In genomic region chr10:78159252-78159878, GRCm38 (mm10) we compare ENCODE assay signal across 8 mouse cellular contexts. TPM values are rescaled to one million over a fixed set of nuclear protein-coding genes. Genes with fewer than 3 reads are reported as not detected.
DNase-seq lines count a peak whose midpoint lies in the region; ATAC-seq and TF ChIP-seq lines count a peak whose summit lies in the region.

No protein-coding gene starts in this region.

- no peaks in the 10 kb centered on the region for H3K27me3 ChIP-seq in forebrain, embryonic 13.5 days
- H3K27me3 ChIP-seq in hindbrain, embryonic 16.5 days (replicated peaks; ENCODE audit: control insufficient read depth, insufficient read depth, low read length): no peaks in the 10 kb centered on the region
- H3K27me3 ChIP-seq in limb, embryonic 11.5 days (ENCODE audit: control insufficient read depth, insufficient read depth, low read length): no peaks in the 10 kb centered on the region
- H3K27me3 ChIP-seq in splenic B cell, adult 2 months (ENCODE audit: control insufficient read depth, insufficient read depth, low read length, poor library complexity, severe bottlenecking): no peaks in the 10 kb centered on the region

- H3K27ac ChIP-seq in forebrain, embryonic 13.5 days: no peak overlapping the region
- no peak overlapping the region for H3K27ac ChIP-seq in hindbrain, embryonic 16.5 days (ENCODE audit: low read depth, low read length)
- no peak overlapping the region for H3K27ac ChIP-seq in limb, embryonic 11.5 days (replicated peaks; ENCODE audit: low read depth, low read length)

- no peak for TF ChIP-seq POLR2A in brain, embryonic 14.5 days (IDR thresholded peaks at IDR 0.05; ENCODE audit: borderline replicate concordance, extremely low read depth, insufficient read depth, insufficient read length, poor library complexity, severe bottlenecking)

- TF ChIP-seq CTCF in brain, embryonic 14.5 days (IDR thresholded peaks at IDR 0.05; ENCODE audit: borderline replicate concordance, extremely low read depth, insufficient read depth, insufficient read length): no peak

- peak overlapping the region; percentile 38 for H3K9ac ChIP-seq in forebrain, embryonic 13.5 days
- peak overlapping the region; percentile 32; the same call in 1 of the 2 replicates for H3K9ac ChIP-seq in hindbrain, embryonic 16.5 days (ENCODE audit: low read depth, low read length)
- no peak overlapping the region for H3K9ac ChIP-seq in limb, embryonic 11.5 days (ENCODE audit: low read length)

- H3K9me3 ChIP-seq in forebrain, embryonic 13.5 days (replicated peaks): no peaks in the 10 kb centered on the region
- H3K9me3 ChIP-seq in hindbrain, embryonic 16.5 days (ENCODE audit: control insufficient read depth, low read length): no peaks in the 10 kb centered on the region
- no peaks in the 10 kb centered on the region for H3K9me3 ChIP-seq in limb, embryonic 11.5 days (ENCODE audit: control insufficient read depth, low read length)

- peaks cover 28% of the 10 kb centered on the region for H3K36me3 ChIP-seq in forebrain, embryonic 13.5 days (ENCODE audit: poor library complexity, severe bottlenecking)
- peaks cover 11% of the 10 kb centered on the region for H3K36me3 ChIP-seq in hindbrain, embryonic 16.5 days (ENCODE audit: control insufficient read depth, insufficient read depth, low read length)
- H3K36me3 ChIP-seq in limb, embryonic 11.5 days (ENCODE audit: control insufficient read depth, insufficient read depth, low read length): no peaks in the 10 kb centered on the region; the same call in 1 of the 2 replicates
- H3K36me3 ChIP-seq in splenic B cell, adult 2 months (ENCODE audit: control insufficient read depth, insufficient read depth, low read length, poor library complexity, severe bottlenecking): no peaks in the 10 kb centered on the region; the same call in 1 of the 2 replicates

- H3K4me2 ChIP-seq in forebrain, embryonic 13.5 days: peak overlapping the region; percentile 49
- peak overlapping the region; percentile 46 for H3K4me2 ChIP-seq in hindbrain, embryonic 16.5 days (ENCODE audit: low read length)
- H3K4me2 ChIP-seq in limb, embryonic 11.5 days (ENCODE audit: low read depth, severe bottlenecking): peak overlapping the region; percentile 35

- H3K4me1 ChIP-seq in forebrain, embryonic 13.5 days: peaks cover 8% of the 10 kb centered on the region
- peaks cover 6% of the 10 kb centered on the region for H3K4me1 ChIP-seq in hindbrain, embryonic 16.5 days (ENCODE audit: control insufficient read depth, insufficient read depth, low read depth, low read length)
- H3K4me1 ChIP-seq in limb, embryonic 11.5 days (ENCODE audit: control insufficient read depth, insufficient read depth, low read length): no peaks in the 10 kb centered on the region

- 16% methylated on average over 17 of the region's 17 CpGs for WGBS in forebrain, embryonic 13.5 days
- 14% methylated on average over 17 of the region's 17 CpGs for WGBS in hindbrain, embryonic 16.5 days
- 15% methylated on average over 17 of the region's 17 CpGs for WGBS in limb, embryonic 11.5 days

- peak; percentile 68 for DNase-seq in cerebellum, adult 11-12 months
- DNase-seq in brain, embryonic 14.5 days (ENCODE audit: low read depth): peak; percentile 31
- peak; percentile 61 for DNase-seq in limb, embryonic 11.5 days (ENCODE audit: low spot score)
- peak; percentile 41 for DNase-seq in mesoderm, embryonic 11.5 days (ENCODE audit: low read depth, low spot score)
- peak; percentile 72 for DNase-seq in splenic B cell, adult 2 months (ENCODE audit: low read depth, low spot score)

- ATAC-seq in cerebellum, adult (ENCODE audit: insufficient number of reproducible peaks, low FRiP score, low TSS enrichment): no peak
- ATAC-seq in forebrain, embryonic 13.5 days: peak; percentile 31
- peak; percentile 40 for ATAC-seq in hindbrain, embryonic 16.5 days
- no peak for ATAC-seq in limb, embryonic 11.5 days (ENCODE audit: insufficient number of reproducible peaks, low FRiP score, low TSS enrichment, low read depth)

- no peak overlapping the region for H3K4me3 ChIP-seq in forebrain, embryonic 13.5 days
- no peak overlapping the region; the same call in 1 of the 2 replicates for H3K4me3 ChIP-seq in hindbrain, embryonic 16.5 days (ENCODE audit: low read length)
- no peak overlapping the region for H3K4me3 ChIP-seq in limb, embryonic 11.5 days (ENCODE audit: low read depth, low read length)

RNA-seq across cellular contexts. Expression of gene D10Jhu81e, which starts 10.2 kb away (rescaled TPM):
- 60.2 and 75.5 TPM in 2 replicates for polyA plus RNA-seq in brain, embryonic 14.5 days (2012; rRNA removed)
- 18.9 and 22.4 TPM in 2 replicates for polyA plus RNA-seq in forebrain, embryonic 13.5 days (2015; fragmentation: Nextera tagmentation; extraction: Ambion mirVana)
- polyA plus RNA-seq in hindbrain, embryonic 16.5 days (2015; fragmentation: Nextera tagmentation; extraction: Ambion mirVana): 31.8 and 35.4 TPM in 2 replicates
- 17.4 and 25.9 TPM in 2 replicates for polyA plus RNA-seq in limb, embryonic 11.5 days (2014; fragmentation: Nextera tagmentation; extraction: Ambion mirVana)

RNA-seq across cellular contexts. Expression of gene Pwp2, which starts 25.6 kb away (rescaled TPM):
- 18.7 and 19.6 TPM in 2 replicates for polyA plus RNA-seq in brain, embryonic 14.5 days (2012; rRNA removed)
- polyA plus RNA-seq in forebrain, embryonic 13.5 days (2015; fragmentation: Nextera tagmentation; extraction: Ambion mirVana): 19.1 and 23.0 TPM in 2 replicates
- polyA plus RNA-seq in hindbrain, embryonic 16.5 days (2015; fragmentation: Nextera tagmentation; extraction: Ambion mirVana): 15.9 and 17.0 TPM in 2 replicates
- 23.7 and 26.5 TPM in 2 replicates for polyA plus RNA-seq in limb, embryonic 11.5 days (2014; fragmentation: Nextera tagmentation; extraction: Ambion mirVana)

Comparison
In these comparisons a context has a peak if more than half of its experiments do, and no peak if none do; other contexts are left out.
1. ATAC-seq: peak in forebrain, embryonic 13.5 days (single experiment) and hindbrain, embryonic 16.5 days (single experiment); none in cerebellum, adult (single experiment) and limb, embryonic 11.5 days (single experiment).
2. Peak in every context shown above with its lines, with median percentiles within 50 percentile points of each other: DNase-seq and H3K4me2 ChIP-seq.